Mouse (Mus musculus): ENCODE results near the gene Ephb3. TPM values are rescaled to one million over a fixed set of nuclear protein-coding genes. Genes with fewer than 3 reads are reported as not detected.
A peak's percentile ranks its signal among the peaks of the same experiment; 100 is the strongest.

Ephb3 gene
- polyA plus RNA-seq, 1 experiment from 2014 or later, result 24.0 TPM

DNA sequence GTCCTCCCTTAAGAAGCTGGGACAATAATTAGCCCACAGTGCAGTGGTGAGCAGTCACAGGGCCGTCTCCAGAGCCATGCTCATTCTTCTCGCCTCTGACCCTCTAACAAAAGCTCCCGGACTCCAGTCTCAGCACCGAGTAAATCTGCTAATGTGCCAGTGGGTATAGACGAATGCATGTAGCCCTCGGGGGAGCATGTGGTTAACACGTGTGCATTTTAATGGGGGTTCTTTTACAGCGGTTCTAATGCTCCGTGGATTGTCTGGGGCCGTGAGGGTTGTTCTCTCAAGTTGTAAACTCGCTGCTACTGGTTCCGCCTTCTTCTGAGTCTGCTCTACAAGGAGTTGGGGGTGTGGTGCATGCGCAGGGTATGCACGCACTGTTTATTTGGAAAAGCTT is 13.0 kb upstream of the Ephb3 start:
- ATAC-seq (ENCODE audit: insufficient number of reproducible peaks, low FRiP score), result no peak
- no peaks in the 10 kb centered on the region for H3K36me3 ChIP-seq
- 79% methylated on average over 14 of the region's 14 CpGs for WGBS
- H3K9ac ChIP-seq, result no peak overlapping the region
- no peak overlapping the region for H3K4me2 ChIP-seq
- H3K4me3 ChIP-seq, result no peak overlapping the region
- H3K27ac ChIP-seq (ENCODE audit: poor library complexity, severe bottlenecking), result no peak overlapping the region
- H3K9me3 ChIP-seq (replicated peaks), result no peaks in the 10 kb centered on the region
- H3K27me3 ChIP-seq (replicated peaks), result no peaks in the 10 kb centered on the region
- peaks cover 9% of the 10 kb centered on the region; the same call in 1 of the 2 replicates for H3K4me1 ChIP-seq (replicated peaks)

DNA sequence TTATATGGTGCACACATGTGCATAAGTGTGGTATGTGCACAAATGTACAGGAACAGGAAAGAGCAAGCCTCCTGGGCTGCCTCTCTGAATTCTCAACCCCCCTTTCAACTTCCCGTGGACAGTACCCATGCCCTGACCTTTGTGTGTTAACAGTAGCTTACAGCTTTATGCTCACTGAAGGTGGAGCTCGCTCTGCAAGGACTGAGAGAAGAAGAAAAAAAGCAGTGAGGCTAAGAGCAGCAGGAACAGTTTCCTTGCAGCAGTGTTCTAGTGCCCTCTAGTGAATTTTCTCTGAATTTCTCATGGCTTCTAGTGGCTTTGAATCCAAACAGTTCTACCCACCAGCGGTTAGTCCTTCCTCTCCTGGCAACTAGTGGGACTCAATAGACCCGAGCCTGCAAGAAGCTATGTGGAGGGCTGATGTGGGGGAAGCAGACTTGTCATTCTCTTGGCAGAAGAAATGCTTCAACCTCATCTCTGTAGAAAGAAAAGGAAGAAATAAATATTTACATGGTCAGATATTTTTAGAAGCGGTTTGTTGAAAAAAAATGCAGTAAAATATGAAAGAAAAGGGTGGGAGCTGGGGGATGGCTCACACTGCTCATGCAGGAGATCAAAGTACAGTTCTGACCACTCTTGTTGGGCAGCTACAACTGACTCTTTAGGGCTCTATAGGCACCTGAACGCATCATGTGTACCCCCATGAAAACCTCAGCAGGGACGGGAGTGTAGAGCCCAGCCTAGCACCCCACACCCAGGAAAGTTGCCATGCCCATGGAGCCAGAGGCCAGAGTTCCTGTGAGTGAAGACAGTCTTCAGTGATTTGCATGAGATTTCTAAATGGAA is 11.8 kb upstream of the Ephb3 start:
- no peak overlapping the region for H3K4me2 ChIP-seq
- H3K4me1 ChIP-seq (replicated peaks), result peaks cover 6% of the 10 kb centered on the region; the same call in 1 of the 2 replicates
- no peak overlapping the region for H3K9ac ChIP-seq
- WGBS, result 39% methylated on average over 7 of the region's 7 CpGs
- no peaks in the 10 kb centered on the region for H3K27me3 ChIP-seq (replicated peaks)
- H3K36me3 ChIP-seq, result no peaks in the 10 kb centered on the region
- H3K27ac ChIP-seq (ENCODE audit: poor library complexity, severe bottlenecking), result no peak overlapping the region
- no peak for ATAC-seq (ENCODE audit: insufficient number of reproducible peaks, low FRiP score)
- H3K9me3 ChIP-seq (replicated peaks), result no peaks in the 10 kb centered on the region
- no peak overlapping the region for H3K4me3 ChIP-seq

DNA sequence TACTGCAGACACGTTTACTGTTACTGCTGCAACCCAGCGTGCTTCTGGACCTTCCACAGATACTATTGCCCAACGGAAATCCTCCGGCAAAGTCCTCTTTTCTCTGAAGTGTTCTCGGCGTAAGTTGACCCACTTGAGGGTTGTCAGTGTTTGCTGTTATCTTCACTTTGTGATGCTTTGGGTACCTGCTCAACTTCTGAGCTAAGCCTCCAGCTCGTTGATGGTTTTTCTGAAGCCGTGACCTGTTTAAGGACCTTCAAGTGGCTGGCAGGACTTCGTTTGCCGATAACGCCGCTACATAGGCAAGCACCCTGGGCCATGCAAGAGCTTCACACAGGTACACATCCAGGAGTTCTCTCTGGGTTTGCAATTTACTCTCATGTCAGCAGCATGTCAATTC is 10.4 kb upstream of the Ephb3 start:
- no peak for ATAC-seq (ENCODE audit: insufficient number of reproducible peaks, low FRiP score)
- peaks cover 15% of the 10 kb centered on the region; the same call in 1 of the 2 replicates for H3K4me1 ChIP-seq (replicated peaks)
- no peak overlapping the region for H3K9ac ChIP-seq
- H3K4me3 ChIP-seq, result no peak overlapping the region
- peak overlapping the region; percentile 31; the same call in 1 of the 2 replicates for H3K4me2 ChIP-seq
- no peaks in the 10 kb centered on the region for H3K9me3 ChIP-seq (replicated peaks)
- no peak overlapping the region for H3K27ac ChIP-seq (ENCODE audit: poor library complexity, severe bottlenecking)
- H3K36me3 ChIP-seq, result no peaks in the 10 kb centered on the region
- WGBS, result 45% methylated on average over 12 of the region's 12 CpGs
- H3K27me3 ChIP-seq (replicated peaks), result no peaks in the 10 kb centered on the region

DNA sequence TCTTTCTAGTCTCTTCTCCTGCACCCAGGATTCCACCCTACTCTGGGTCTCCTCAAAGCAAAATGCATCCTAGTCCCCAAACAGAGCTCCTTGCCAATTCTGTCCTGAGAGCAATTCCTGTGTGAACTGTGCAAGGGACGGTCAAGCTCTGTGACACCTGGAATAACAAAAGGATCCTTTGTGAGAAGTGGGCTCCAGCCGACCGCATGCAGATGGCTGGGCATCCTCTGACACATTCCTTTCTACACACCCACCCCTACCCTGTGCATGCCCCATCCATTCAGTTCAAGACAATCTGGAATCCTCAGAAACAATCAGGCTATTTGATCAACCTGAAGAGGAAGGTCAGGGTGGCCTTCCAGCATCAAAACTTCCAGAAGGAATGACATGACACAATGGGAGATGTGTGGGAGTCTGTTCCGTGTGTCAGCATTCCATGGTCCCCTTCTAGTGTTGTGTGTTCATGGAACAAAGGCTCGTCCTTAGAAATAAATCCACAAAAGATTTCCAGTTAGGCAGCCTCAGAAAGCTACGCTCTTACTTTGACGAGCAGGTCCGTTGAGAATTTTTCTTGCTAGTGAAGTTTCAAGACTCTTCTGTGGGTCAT is 9.2 kb upstream of the Ephb3 start:
- 74% methylated on average over 8 of the region's 8 CpGs for WGBS
- no peak overlapping the region for H3K9ac ChIP-seq
- no peak overlapping the region for H3K27ac ChIP-seq (ENCODE audit: poor library complexity, severe bottlenecking)
- no peaks in the 10 kb centered on the region for H3K36me3 ChIP-seq
- no peaks in the 10 kb centered on the region for H3K9me3 ChIP-seq (replicated peaks)
- no peaks in the 10 kb centered on the region for H3K27me3 ChIP-seq (replicated peaks)
- H3K4me3 ChIP-seq, result no peak overlapping the region
- no peak for ATAC-seq (ENCODE audit: insufficient number of reproducible peaks, low FRiP score)
- peaks cover 15% of the 10 kb centered on the region; the same call in 1 of the 2 replicates for H3K4me1 ChIP-seq (replicated peaks)
- no peak overlapping the region for H3K4me2 ChIP-seq

DNA sequence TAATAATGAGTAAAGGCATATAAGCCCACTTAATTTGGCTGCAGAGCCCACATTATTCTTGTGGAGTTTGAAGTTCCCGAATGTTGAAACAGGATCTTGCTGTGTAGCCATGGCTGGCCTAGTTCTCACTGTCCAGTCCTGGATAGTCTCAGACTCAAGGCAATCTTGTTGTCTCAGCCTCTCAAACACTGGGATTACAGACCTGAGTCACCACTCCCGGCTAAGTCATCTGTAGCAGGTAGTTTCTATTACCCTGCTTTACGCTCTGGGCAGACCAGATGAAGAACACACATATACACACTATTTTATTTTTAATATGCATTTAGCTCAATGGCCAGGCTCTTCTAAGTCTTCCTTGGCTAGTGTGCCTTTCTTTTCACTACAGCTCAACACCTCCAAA is 8.0 kb upstream of the Ephb3 start:
- no peak overlapping the region for H3K4me2 ChIP-seq
- H3K9ac ChIP-seq, result no peak overlapping the region
- WGBS, result 81% methylated on average over 3 of the region's 3 CpGs
- no peaks in the 10 kb centered on the region for H3K27me3 ChIP-seq (replicated peaks)
- no peak overlapping the region for H3K27ac ChIP-seq (ENCODE audit: poor library complexity, severe bottlenecking)
- H3K36me3 ChIP-seq, result no peaks in the 10 kb centered on the region
- no peak for ATAC-seq (ENCODE audit: insufficient number of reproducible peaks, low FRiP score)
- H3K4me3 ChIP-seq, result no peak overlapping the region
- peaks cover 15% of the 10 kb centered on the region; the same call in 1 of the 2 replicates for H3K4me1 ChIP-seq (replicated peaks)
- no peaks in the 10 kb centered on the region for H3K9me3 ChIP-seq (replicated peaks)

DNA sequence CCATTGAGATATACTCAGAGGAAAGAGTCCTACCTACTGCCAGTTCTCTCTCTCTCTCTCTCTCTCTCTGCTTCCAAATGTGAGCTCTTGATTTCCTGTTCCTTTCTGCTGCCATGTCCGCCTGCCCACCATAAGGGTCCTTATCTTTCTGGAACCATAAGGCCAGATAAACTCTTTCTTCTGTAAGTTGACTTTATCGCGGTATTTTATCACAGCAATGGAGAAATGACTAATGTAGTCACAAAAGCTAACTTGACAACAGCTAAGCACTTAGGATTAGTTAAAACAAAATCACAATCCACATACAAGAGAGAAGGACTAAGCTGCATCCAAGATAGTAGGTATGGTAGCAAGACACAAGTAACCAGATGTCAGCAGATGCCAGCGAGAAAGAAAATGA is 7.0 kb upstream of the Ephb3 start:
- Histone ChIP-seq H3K4me2 (no peak overlapping the region), H3K27me3 (replicated peaks) (no peaks in the 10 kb centered on the region), H3K4me1 (replicated peaks) (peaks cover 19% of the 10 kb centered on the region; the same call in 1 of the 2 replicates), H3K27ac (ENCODE audit: poor library complexity, severe bottlenecking) (no peak overlapping the region), H3K9me3 (replicated peaks) (no peaks in the 10 kb centered on the region), H3K9ac (no peak overlapping the region), H3K4me3 (no peak overlapping the region), H3K36me3 (no peaks in the 10 kb centered on the region)
- WGBS, result 51% methylated on average over 4 of the region's 4 CpGs
- no peak for ATAC-seq (ENCODE audit: insufficient number of reproducible peaks, low FRiP score)

DNA sequence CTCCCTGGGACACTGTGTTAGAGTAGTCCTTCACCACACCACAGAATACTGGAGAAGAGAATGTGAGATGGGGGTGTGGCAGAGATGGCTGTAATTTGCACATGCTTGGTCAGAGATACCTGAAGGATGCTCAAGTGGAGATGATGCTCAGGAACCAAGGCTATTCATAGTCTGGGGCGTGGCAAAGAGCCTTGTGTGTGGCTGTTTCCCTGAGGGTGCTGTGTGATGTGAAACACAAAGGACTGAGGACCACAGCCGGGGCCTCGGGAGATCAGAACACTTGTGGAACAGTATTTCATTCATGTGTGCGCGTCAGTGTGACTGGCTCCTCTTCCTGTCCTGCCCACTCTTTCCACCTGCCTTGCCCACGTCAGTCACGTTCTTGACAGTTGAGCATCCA is 6.5 kb upstream of the Ephb3 start:
- whole genome bisulfite sequencing, result 78% methylated on average over 7 of the region's 7 CpGs
- no peaks in the 10 kb centered on the region for H3K36me3 ChIP-seq
- no peak overlapping the region for H3K9ac ChIP-seq
- no peaks in the 10 kb centered on the region for H3K27me3 ChIP-seq (replicated peaks)
- peaks cover 19% of the 10 kb centered on the region; the same call in 1 of the 2 replicates for H3K4me1 ChIP-seq (replicated peaks)
- H3K27ac ChIP-seq (ENCODE audit: poor library complexity, severe bottlenecking), result no peak overlapping the region
- no peaks in the 10 kb centered on the region for H3K9me3 ChIP-seq (replicated peaks)
- H3K4me3 ChIP-seq, result no peak overlapping the region
- ATAC-seq (ENCODE audit: insufficient number of reproducible peaks, low FRiP score), result no peak
- no peak overlapping the region for H3K4me2 ChIP-seq

DNA sequence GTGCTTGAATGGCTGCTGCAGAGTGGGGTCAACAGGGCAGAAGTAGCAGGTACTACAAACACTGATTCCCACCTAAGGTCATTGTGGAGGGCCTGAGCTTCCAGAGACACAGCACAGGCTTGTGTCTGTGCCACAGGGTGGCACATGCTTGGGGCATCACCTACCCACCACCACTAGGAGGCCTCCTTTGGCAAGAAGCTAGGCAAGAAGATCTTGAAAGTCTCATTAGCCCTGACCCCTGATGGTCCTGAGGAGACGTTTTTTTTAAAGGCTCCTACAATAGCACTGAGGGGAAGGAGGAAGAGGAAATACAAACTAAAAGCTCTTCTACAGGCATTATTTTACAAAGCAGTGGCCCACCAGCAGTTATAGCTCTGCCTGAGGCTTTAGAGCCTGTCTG is 6.0 kb upstream of the Ephb3 start:
- Histone ChIP-seq H3K9ac (no peak overlapping the region), H3K27ac (ENCODE audit: poor library complexity, severe bottlenecking) (no peak overlapping the region), H3K4me1 (replicated peaks) (peaks cover 19% of the 10 kb centered on the region; the same call in 1 of the 2 replicates), H3K27me3 (replicated peaks) (no peaks in the 10 kb centered on the region), H3K4me2 (no peak overlapping the region), H3K9me3 (replicated peaks) (no peaks in the 10 kb centered on the region), H3K4me3 (no peak overlapping the region), H3K36me3 (no peaks in the 10 kb centered on the region)
- no peak for ATAC-seq (ENCODE audit: insufficient number of reproducible peaks, low FRiP score)
- 19% methylated on average over 1 of the region's 1 CpGs for WGBS

DNA sequence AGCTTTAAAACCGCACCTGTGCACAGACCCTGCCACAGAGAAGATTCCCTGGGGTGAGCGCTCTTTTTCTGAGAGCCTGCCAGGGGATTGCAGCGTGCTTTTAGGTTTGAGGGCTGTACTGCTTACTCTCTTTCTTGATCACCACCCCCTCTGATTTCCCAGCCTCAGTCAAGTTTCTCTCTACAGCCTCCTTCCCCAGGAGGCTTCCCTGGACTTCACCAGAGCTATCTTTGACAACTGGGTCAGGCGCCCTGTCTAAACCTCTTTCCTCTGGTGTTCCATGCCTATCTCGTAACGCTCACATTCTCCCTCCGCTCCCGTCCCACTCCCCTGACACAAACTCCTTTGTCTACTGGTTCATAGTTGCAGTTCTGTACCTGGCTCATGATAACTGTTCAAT is 5.1 kb upstream of the Ephb3 start:
- Histone ChIP-seq H3K9me3 (replicated peaks) (no peaks in the 10 kb centered on the region), H3K27ac (ENCODE audit: poor library complexity, severe bottlenecking) (no peak overlapping the region), H3K36me3 (no peaks in the 10 kb centered on the region), H3K4me3 (no peak overlapping the region), H3K4me2 (no peak overlapping the region), H3K27me3 (replicated peaks) (no peaks in the 10 kb centered on the region), H3K9ac (no peak overlapping the region), H3K4me1 (replicated peaks) (peaks cover 13% of the 10 kb centered on the region; the same call in 1 of the 2 replicates)
- ATAC-seq (ENCODE audit: insufficient number of reproducible peaks, low FRiP score), result no peak
- WGBS, result 44% methylated on average over 8 of the region's 8 CpGs

DNA sequence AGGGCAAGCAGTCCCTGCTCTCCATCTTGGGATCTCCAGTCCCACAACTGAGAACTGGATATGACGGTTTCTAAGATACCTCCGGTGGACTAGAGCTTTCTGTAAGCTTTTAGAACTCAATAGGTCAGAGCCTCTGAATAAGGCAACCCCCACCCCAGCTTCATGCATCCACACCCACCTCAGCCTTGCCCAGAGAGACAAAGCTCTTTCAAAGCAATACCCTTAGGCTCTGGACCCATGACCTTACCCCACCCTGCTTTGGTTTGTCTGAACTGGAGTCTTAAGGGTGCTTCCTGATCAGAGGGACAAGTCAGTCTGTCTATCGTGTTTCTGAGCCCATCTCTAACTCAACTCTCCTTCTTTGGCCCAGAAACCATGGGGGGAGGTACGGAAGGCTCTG is 1.8 kb upstream of the Ephb3 start:
- Histone ChIP-seq H3K36me3 (no peaks in the 10 kb centered on the region), H3K4me1 (replicated peaks) (peaks cover 32% of the 10 kb centered on the region), H3K4me3 (no peak overlapping the region), H3K9me3 (replicated peaks) (no peaks in the 10 kb centered on the region), H3K27me3 (replicated peaks) (no peaks in the 10 kb centered on the region), H3K4me2 (no peak overlapping the region), H3K27ac (ENCODE audit: poor library complexity, severe bottlenecking) (no peak overlapping the region), H3K9ac (no peak overlapping the region)
- no peak for ATAC-seq (ENCODE audit: insufficient number of reproducible peaks, low FRiP score)
- WGBS, result 83% methylated on average over 4 of the region's 4 CpGs

DNA sequence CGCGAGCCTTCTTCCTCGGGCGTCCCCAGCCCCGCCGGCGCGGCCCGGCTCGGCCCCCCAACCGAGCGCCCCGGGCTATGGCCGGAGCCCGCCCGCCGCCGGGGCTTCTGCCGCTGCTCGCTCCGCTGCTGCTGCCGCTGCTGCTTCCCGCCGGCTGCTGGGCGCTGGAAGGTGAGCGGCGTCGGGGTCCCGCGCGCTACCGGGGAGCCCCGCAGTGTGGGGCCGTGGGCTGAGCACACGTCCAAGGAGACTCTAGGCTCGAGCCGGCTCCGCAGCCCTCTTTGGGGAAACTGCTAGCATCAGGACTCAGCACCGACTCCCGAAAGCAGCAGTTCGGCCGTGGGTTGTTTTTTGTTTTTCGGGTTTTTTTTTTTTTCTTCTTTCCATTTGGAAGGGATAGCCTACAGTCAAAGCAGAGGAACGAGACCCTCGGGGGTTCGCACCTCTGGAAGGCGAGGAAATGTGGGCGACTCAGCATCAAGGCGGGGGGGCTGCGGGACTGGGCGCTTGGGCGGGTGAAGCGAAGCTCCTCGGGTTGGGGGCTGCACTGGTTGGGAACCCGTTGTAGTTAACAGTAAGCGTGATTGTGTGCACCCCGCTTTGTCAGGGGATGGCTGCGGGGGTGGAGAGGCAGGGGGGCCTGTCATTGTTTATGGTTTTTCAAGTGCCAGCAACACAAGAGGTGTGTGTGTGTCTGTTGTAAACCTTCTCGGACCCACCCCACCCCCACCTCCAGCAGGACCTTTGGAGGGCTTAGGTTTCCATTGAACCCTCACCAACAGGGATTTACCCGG is 735 bp downstream of the Ephb3 start:
- H3K27ac ChIP-seq (ENCODE audit: poor library complexity, severe bottlenecking), result peak overlapping the region; percentile 80
- no peak for ATAC-seq (ENCODE audit: insufficient number of reproducible peaks, low FRiP score)
- no peaks in the 10 kb centered on the region for H3K27me3 ChIP-seq (replicated peaks)
- H3K9ac ChIP-seq, result peak overlapping the region; percentile 96
- H3K4me1 ChIP-seq (replicated peaks), result peaks cover 49% of the 10 kb centered on the region
- WGBS, result 1% methylated on average over 59 of the region's 60 CpGs
- peak overlapping the region; percentile 74 for H3K4me3 ChIP-seq
- 0 out of 2 replicates have a peak, but pooled peaks cover 3% of the 10 kb centered on the region for H3K36me3 ChIP-seq
- peak overlapping the region; percentile 82 for H3K4me2 ChIP-seq
- H3K9me3 ChIP-seq (replicated peaks), result no peaks in the 10 kb centered on the region
